Mouse (Mus musculus) T-helper 2 cell (primary cell): Measurements from ENCODE around the gene Gm11214.

Source experiments
- in situ Hi-C: fragments of 300-600 bp; cut with MboI, MseI; formaldehyde crosslinking; loops from one replicate; pipeline ENCODE4 v1.15.1; 2025; ENCODE audit warnings: high pct_unique_total_duplicates

Gene Gm11214

DNA sequence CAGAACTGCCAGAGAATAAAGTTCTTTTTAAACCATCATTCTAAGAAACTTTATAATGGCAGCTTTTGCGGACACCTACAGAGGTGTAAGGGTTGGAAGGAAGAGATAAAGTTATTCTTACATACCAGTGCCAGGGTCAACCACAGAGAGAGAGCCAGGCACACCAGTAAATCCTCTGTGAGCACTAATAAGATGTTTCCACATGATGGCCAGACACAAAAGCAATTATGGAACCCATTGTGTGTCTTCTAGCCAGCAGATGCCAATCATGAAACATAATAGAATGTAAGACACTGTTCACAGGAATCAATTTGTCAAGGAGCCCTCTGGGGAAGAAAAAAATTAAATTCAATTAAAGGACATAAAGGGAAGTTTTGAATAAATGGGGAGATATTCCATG is 1.8 kb downstream of the Gm11214 start:
- in situ Hi-C loops, result no loop called here

GRCm38 (mm10) chr4:63659775-63660174 is 3.4 kb downstream of the Gm11214 start:
- in situ Hi-C loops, result no loop called here

DNA sequence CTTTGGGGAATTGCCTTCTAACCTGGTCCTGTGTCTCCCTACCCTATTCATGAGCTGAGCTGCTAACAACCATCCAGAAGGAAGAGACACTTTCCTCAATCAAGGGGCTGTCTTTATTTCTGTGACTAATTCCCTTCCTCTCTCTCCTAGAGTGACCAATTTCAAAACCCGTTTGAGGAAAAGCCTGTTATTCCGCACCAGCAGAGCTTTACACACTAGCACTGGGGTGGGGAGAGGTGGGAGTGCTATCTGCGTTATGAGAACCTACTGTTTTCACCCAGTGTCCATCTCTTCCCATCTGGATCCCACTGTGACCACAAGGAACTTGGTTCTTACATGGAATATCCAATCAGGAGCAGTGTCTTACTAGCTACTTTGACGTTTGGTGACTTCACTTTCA is 4.1 kb downstream of the Gm11214 start:
- in situ Hi-C loops, result no loop called here

- in situ Hi-C loops, result no loop called here
Measured at GRCm38 (mm10) chr4:63654381-63654780, 8.8 kb downstream of the Gm11214 start.

GRCm38 (mm10) chr4:63643956-63644726 is 19.0 kb downstream of the Gm11214 start:
- in situ Hi-C loops, result no loop called here

DNA sequence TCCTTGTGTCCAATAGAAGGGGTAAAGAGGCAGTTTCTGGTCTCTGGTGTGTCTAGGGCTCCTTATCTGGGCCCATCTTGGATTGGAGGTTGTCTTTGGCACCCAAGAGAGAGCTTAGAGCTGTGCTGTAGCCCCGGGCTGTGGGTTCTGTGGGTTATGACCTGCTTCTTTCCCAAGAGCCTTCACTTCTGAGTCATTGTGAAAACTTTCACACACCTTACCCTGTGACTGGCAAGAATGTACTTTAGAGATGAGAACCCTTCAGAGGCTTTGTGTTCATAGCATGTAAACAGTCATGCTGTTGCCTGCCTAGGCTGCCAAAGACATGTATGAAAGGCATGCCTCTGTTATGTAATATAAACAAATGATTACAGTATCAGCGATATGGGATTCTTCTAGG is 23.3 kb downstream of the Gm11214 start:
- in situ Hi-C loops, result no loop called here

- in situ Hi-C loops, result no loop called here
Measured at GRCm38 (mm10) chr4:63638603-63639002, 24.6 kb downstream of the Gm11214 start.

- in situ Hi-C loops, result no loop called here
Measured at GRCm38 (mm10) chr4:63633181-63633580, 30.0 kb downstream of the Gm11214 start.

DNA sequence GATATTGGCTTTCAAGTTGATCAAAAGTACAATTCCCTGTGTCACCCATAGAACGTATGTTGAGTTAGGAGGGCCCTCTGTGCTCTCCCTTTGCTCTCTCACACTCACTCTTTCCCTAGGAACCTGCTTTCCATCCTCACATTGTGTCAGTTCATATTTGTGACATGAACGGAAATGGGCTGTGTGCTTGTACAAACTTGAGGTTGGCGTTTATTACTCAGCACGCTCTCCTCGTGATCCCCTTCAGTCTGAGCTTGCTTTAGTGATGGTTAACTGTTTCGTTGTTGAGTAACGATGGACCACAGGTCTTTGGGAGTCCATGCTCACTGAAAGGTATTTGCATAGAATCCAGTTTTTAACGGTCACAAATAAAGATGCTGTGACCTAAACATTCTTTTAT is 36.1 kb downstream of the Gm11214 start:
- in situ Hi-C loops, result loop anchor here (10.0 kb wide), 1 partner anchor 208 kb away; no protein-coding TSS in a partner anchor

- in situ Hi-C loops, result loop anchor here (10.0 kb wide), 1 partner anchor 209 kb away; no protein-coding TSS in a partner anchor
Measured at GRCm38 (mm10) chr4:63625563-63626080, 37.6 kb downstream of the Gm11214 start.

- in situ Hi-C loops, result loop anchor here (5.0 to 10.0 kb wide), 2 partner anchors 212 to 320 kb away; no protein-coding TSS in a partner anchor
Measured at GRCm38 (mm10) chr4:63622378-63622835, 40.8 kb downstream of the Gm11214 start, which contains the start of gene Tex48. TSS of gene Tex48 (minus strand) at chr4:63622428.

- in situ Hi-C loops, result loop anchor here (5.0 to 10.0 kb wide), 2 partner anchors 213 to 320 kb away; no protein-coding TSS in a partner anchor
Measured at GRCm38 (mm10) chr4:63621861-63622260, 41.3 kb downstream of the Gm11214 start.
